Mouse (Mus musculus): ENCODE results near the gene Tmem151a.

GRCm38 (mm10) chr19:5065104-5065503, 20.2 kb downstream of the Tmem151a start:
- no peak for TF ChIP-seq CTCF (IDR thresholded peaks at IDR 0.05; ENCODE audit: extremely low read depth, insufficient read length, insufficient replicate concordance, low read depth, low read length)
- no peak for TF ChIP-seq POLR2A (IDR thresholded peaks at IDR 0.05; ENCODE audit: low read depth, low read length)

Measured in small intestine, adult 2 months (tissue).